Mouse (Mus musculus) stomach, postnatal 0 days (tissue): ENCODE data around the gene Slc29a3. TPM values are rescaled to one million over a fixed set of nuclear protein-coding genes. Genes with fewer than 3 reads are reported as not detected.

Experiments used
- ATAC-seq: fragments of 200-750 bp; cut with Nextera tagmentation; 2 replicates; pipeline ENCODE4 v1.8.0; 2017; ENCODE audit not compliant: low FRiP score, low TSS enrichment
- DNase-seq: peaks from one replicate; pipeline ENCODE4 v3.0.0-alpha.2; 2016; ENCODE audit warnings: low spot score
- H3K27ac ChIP-seq: fragments of 300-500 bp; sonication (generic); replicated peaks from 2 replicates; pipeline ENCODE4 v1.5.1; 2014; ENCODE audit warnings: mild to moderate bottlenecking, control low read depth
- H3K27me3 ChIP-seq: fragments of 300-500 bp; sonication (generic); 2 replicates; pipeline ENCODE4 v1.6.1; 2014; ENCODE audit warnings: low read length; ENCODE audit not compliant: control insufficient read depth, insufficient read depth
- H3K36me3 ChIP-seq: fragments of 300-500 bp; sonication (generic); 2 replicates; pipeline ENCODE4 v1.6.1; 2014; ENCODE audit warnings: low read length, mixed read lengths; ENCODE audit not compliant: control insufficient read depth, insufficient read depth
- H3K4me1 ChIP-seq: fragments of 300-500 bp; sonication (generic); replicated peaks from 2 replicates; pipeline ENCODE4 v1.6.1; 2014; ENCODE audit warnings: antibody characterized with exemption; ENCODE audit not compliant: control insufficient read depth, insufficient read depth
- H3K4me2 ChIP-seq: fragments of 300-500 bp; sonication (generic); replicated peaks from 2 replicates; pipeline ENCODE4 v1.6.1; 2014; ENCODE audit warnings: low read depth, mild to moderate bottlenecking, control low read depth, moderate library complexity
- H3K4me3 ChIP-seq: fragments of 300-500 bp; sonication (generic); 2 replicates; pipeline ENCODE4 v1.5.1; 2014; ENCODE audit warnings: low read depth, low read length, control low read depth
- H3K9ac ChIP-seq: fragments of 300-500 bp; sonication (generic); 2 replicates; pipeline ENCODE4 v1.6.1; 2014; ENCODE audit warnings: mild to moderate bottlenecking, low read length, control low read depth, mixed read lengths
- H3K9me3 ChIP-seq: fragments of 300-500 bp; sonication (generic); 2 replicates; pipeline ENCODE4 v1.6.1; 2016; ENCODE audit warnings: low read length; ENCODE audit not compliant: control insufficient read depth
- CTCF ChIP-seq: IDR thresholded peaks from 2 replicates; pipeline ENCODE4 v1.5.1; 2016; ENCODE audit warnings: antibody characterized with exemption, low read depth, mild to moderate bottlenecking, moderate library complexity
- EP300 ChIP-seq: optimal IDR thresholded peaks from 2 replicates; pipeline ENCODE3; 2016; ENCODE audit warnings: antibody characterized with exemption
- WGBS: fragments of 180-500 bp; shearing (Covaris S2); extraction: QIAGEN DNeasy Blood & Tissue Kit; methylation state at CpG from one replicate; pipeline ENCODE4 v1.1.7; 2014; 5-methylcytosine and 5-hydroxymethylcytosine counted together
- polyA plus RNA-seq: library from polyadenylated mRNA; unstranded; fragments of >200 nt; fragmentation: Nextera tagmentation; extraction: Ambion mirVana; gene quantifications from 2 replicates; pipeline ENCODE4 v1.2.1, GENCODE M21; 2015

Slc29a3 gene
- polyA plus RNA-seq, 1 experiment from 2014 or later, result 5.8 TPM

DNA sequence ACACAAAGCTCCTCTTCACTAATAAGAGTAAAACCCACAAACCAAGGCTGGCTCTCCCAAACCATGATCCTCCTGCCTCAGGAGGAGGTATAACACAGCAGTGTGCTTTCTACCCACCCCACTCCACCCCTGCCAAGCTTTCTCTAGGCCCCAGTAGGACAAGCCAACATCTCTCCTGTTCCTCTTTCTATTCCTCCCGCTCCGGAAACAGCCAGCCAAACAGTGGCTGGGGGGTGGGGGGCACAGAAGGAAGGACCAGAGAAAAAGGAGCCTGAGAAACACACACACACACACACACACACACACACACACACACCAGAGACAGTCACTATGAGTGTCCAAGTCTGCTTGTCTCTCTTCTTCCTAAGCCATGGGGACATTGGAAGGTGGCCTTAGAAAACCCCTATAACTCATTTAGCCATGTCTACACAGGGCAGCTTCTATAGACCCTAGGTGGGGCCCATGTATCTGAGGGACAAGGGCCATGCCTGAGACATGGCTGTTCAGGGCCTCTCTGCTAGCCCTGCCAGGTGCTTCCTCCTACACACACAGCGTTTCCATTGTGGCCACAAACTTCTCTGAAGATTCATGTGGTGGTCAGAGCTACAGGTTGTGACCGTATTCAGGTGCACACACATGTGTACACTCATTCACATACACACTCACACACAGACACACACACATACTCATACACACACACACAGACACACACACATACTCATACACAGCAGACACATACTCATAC, 12.8 kb downstream of the Slc29a3 start:
- Histone ChIP-seq H3K4me2 (no peak overlapping the region), H3K27me3 (no peaks in the 10 kb centered on the region), H3K27ac (no peak overlapping the region), H3K9me3 (no peaks in the 10 kb centered on the region), H3K9ac (no peak overlapping the region), H3K4me3 (no peak overlapping the region), H3K36me3 (0 out of 2 replicates have a peak, but pooled peaks cover 4% of the 10 kb centered on the region), H3K4me1 (no peaks in the 10 kb centered on the region)
- DNase-seq (no peak), ATAC-seq (no peak)
- WGBS, result 88% methylated on average over 4 of the region's 4 CpGs
- TF ChIP-seq EP300, result no peak
- TF ChIP-seq CTCF, result no peak

DNA sequence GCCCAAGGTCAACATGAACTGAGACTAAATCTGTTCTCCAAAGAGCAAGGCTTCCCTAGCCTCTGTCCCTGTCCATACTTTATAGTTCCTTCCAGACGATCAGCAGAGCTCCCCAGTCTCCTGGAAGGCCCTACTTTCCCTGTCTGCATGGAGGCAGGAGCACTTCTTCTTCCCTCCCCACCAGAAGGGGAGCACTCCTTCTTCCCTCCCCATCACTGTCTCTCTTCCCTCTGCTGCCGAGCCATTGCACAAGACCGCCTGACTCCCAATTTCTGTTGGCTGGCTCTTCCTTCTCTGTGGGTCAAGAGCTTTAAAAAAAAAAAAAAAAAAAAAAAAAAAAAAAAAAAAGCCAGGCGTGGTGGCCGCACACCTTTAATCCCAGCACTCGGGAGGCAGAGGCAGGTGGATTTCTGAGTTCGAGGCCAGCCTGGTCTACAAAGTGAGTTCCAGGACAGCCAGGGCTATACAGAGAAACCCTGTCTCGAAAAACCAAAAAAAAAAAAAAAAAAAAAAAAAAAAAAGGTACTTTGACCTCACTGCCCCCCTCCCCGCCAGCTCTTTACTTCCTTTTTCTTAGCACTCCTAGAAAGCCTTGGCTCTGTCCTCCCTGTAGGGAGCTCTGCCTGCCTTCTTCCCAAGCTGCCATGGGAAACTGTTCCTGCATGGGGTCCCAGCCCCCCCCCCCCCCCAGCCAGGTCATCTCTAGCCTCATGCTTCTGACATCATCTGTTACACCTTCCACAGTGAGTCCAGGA, 14.5 kb downstream of the Slc29a3 start:
- Histone ChIP-seq H3K27ac (no peak overlapping the region), H3K36me3 (0 out of 2 replicates have a peak, but pooled peaks cover 4% of the 10 kb centered on the region), H3K4me3 (no peak overlapping the region), H3K9ac (no peak overlapping the region), H3K9me3 (no peaks in the 10 kb centered on the region), H3K4me1 (no peaks in the 10 kb centered on the region), H3K27me3 (no peaks in the 10 kb centered on the region), H3K4me2 (no peak overlapping the region)
- DNase-seq (no peak), ATAC-seq (no peak)
- TF ChIP-seq EP300 (no peak), CTCF (no peak)
- 74% methylated on average over 8 of the region's 9 CpGs for WGBS

DNA sequence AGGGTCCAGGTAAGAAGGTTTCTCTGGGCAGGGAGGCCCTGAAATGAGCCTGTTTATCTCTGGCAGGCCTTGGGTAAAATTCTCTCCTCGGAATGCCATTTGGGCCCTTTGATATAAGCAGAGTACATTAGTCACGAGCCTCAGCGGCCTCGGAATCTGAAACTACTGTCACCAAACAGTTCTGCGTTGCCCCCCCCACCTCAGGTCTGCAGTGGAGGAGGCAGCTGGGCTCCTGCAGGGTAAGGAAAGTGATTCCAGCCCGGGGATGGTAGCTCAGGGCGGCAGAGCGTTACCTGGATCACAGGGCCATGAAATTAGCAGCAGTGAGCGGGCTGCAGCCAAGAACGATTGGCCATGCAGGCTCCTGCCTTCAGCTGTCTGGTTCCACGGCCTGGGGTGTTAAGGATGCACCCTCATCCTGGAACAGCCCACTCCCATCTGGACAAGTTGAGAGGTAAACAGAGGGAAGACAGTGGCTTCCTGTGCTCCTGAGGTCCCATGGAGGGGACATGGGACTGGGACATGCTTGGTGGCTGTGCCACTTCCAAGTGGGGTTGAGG, 15.3 kb downstream of the Slc29a3 start:
- H3K4me3 ChIP-seq, result no peak overlapping the region
- WGBS, result 83% methylated on average over 11 of the region's 11 CpGs
- H3K27ac ChIP-seq, result no peak overlapping the region
- 0 out of 2 replicates have a peak, but pooled peaks cover 4% of the 10 kb centered on the region for H3K36me3 ChIP-seq
- no peaks in the 10 kb centered on the region for H3K4me1 ChIP-seq
- DNase-seq (no peak), ATAC-seq (no peak)
- H3K9ac ChIP-seq, result no peak overlapping the region
- H3K9me3 ChIP-seq, result no peaks in the 10 kb centered on the region
- no peak overlapping the region for H3K4me2 ChIP-seq
- H3K27me3 ChIP-seq, result no peaks in the 10 kb centered on the region
- no peak for TF ChIP-seq CTCF
- TF ChIP-seq EP300, result no peak

DNA sequence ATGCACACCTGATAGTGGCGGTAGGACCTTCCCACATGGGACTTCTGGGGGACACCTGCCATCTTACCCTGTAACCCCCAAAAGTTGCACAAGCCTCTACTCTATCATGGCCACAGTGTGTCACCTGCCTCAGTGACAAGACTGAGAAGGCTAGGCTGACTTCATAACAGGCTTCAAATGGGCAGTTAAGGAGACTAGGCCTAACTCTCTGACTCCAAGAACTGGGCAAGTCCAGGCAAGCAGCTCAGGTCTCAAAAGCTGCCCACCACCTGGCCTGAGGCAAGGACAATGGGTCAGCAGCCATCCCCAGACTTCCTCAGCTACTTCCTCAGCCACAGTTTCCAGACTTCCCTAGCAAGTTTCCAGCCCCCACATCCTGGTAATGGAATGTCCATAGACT, 16.9 kb downstream of the Slc29a3 start:
- H3K4me1 ChIP-seq, result no peaks in the 10 kb centered on the region
- no peaks in the 10 kb centered on the region for H3K9me3 ChIP-seq
- H3K27me3 ChIP-seq, result no peaks in the 10 kb centered on the region
- no peak overlapping the region for H3K9ac ChIP-seq
- no peak overlapping the region for H3K4me3 ChIP-seq
- H3K36me3 ChIP-seq, result 0 out of 2 replicates have a peak, but pooled peaks cover 4% of the 10 kb centered on the region
- TF ChIP-seq CTCF (no peak), EP300 (no peak)
- ATAC-seq (no peak), DNase-seq (no peak)
- H3K27ac ChIP-seq, result no peak overlapping the region
- 91% methylated on average over 1 of the region's 1 CpGs for WGBS
- H3K4me2 ChIP-seq, result no peak overlapping the region

DNA sequence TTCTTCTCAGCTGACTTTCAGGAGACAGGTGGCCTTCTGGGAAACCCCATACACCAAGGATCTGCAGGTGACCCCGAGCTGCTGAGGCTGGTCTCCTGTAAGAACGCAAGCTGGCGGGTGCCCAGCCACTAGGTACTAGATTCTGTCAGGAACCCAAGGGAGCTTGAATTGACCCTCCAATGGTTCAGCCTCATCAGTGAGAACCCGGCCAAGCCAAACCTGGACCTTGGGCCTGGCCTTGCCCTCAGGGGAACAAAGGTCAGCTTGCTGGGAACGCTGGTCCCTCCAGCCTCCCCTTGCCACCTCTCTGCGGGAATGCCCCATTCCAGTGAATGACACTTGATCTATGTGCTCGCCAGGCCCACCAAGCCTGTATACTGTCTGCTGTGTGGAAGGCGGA, 19.1 kb downstream of the Slc29a3 start:
- Histone ChIP-seq H3K4me2 (no peak overlapping the region), H3K27me3 (no peaks in the 10 kb centered on the region), H3K36me3 (0 out of 2 replicates have a peak, but pooled peaks cover 4% of the 10 kb centered on the region), H3K27ac (no peak overlapping the region), H3K4me1 (no peaks in the 10 kb centered on the region), H3K4me3 (no peak overlapping the region), H3K9me3 (no peaks in the 10 kb centered on the region), H3K9ac (no peak overlapping the region)
- DNase-seq (no peak), ATAC-seq (no peak)
- no peak for TF ChIP-seq EP300
- no peak for TF ChIP-seq CTCF
- WGBS, result 76% methylated on average over 8 of the region's 8 CpGs
